Mouse (Mus musculus): Measurements from ENCODE around the gene Gja4.

The Gja4 gene

GRCm38 (mm10) chr4:127324296-127324695 is 10.5 kb upstream of the Gja4 start:
- DNase-seq (ENCODE audit: low spot score) = no peak

GRCm38 (mm10) chr4:127323651-127324050 is 9.8 kb upstream of the Gja4 start:
- DNase-seq (ENCODE audit: low spot score) = no peak

- DNase-seq (ENCODE audit: low spot score) = peak; percentile 71
These were observed 5.8 kb upstream of the Gja4 start for GRCm38 (mm10) chr4:127319613-127320012.

- no peak for DNase-seq (ENCODE audit: low spot score)
These were observed 3.3 kb upstream of the Gja4 start for GRCm38 (mm10) chr4:127317143-127317542.

- no peak for DNase-seq (ENCODE audit: low spot score)
These were observed 1.9 kb upstream of the Gja4 start for GRCm38 (mm10) chr4:127315753-127316152.

- no peak for DNase-seq (ENCODE audit: low spot score)
These were observed 746 bp upstream of the Gja4 start for GRCm38 (mm10) chr4:127314585-127314984.

- DNase-seq (ENCODE audit: low spot score) = no peak
These were observed 1.5 kb downstream of the Gja4 start for GRCm38 (mm10) chr4:127312349-127312748.

GRCm38 (mm10) chr4:127311561-127311960 is 2.3 kb downstream of the Gja4 start:
- no peak for DNase-seq (ENCODE audit: low spot score)

GRCm38 (mm10) chr4:127306915-127307314 is 6.9 kb downstream of the Gja4 start:
- DNase-seq (ENCODE audit: low spot score) = no peak

- no peak for DNase-seq (ENCODE audit: low spot score)
These were observed 10.0 kb downstream of the Gja4 start for GRCm38 (mm10) chr4:127303796-127304195.

GRCm38 (mm10) chr4:127300503-127300902 is 13.3 kb downstream of the Gja4 start:
- no peak for DNase-seq (ENCODE audit: low spot score)

- DNase-seq (ENCODE audit: low spot score) = no peak
These were observed 21.2 kb downstream of the Gja4 start for GRCm38 (mm10) chr4:127292631-127293030.

- no peak for DNase-seq (ENCODE audit: low spot score)
These were observed 24.7 kb downstream of the Gja4 start for GRCm38 (mm10) chr4:127289039-127289548.

- DNase-seq (ENCODE audit: low spot score) = no peak
These were observed 26.9 kb downstream of the Gja4 start for GRCm38 (mm10) chr4:127286907-127287306.

GRCm38 (mm10) chr4:127279241-127279640 is 34.6 kb downstream of the Gja4 start:
- no peak for DNase-seq (ENCODE audit: low spot score)

- no peak for DNase-seq (ENCODE audit: low spot score)
These were observed 35.3 kb downstream of the Gja4 start for GRCm38 (mm10) chr4:127278451-127279001.

- DNase-seq (ENCODE audit: low spot score) = no peak
These were observed 49.7 kb downstream of the Gja4 start for GRCm38 (mm10) chr4:127264183-127264554.

GRCm38 (mm10) chr4:127263438-127264182 is 50.2 kb downstream of the Gja4 start:
- DNase-seq (ENCODE audit: low spot score) = no peak

GRCm38 (mm10) chr4:127261601-127262000 is 52.2 kb downstream of the Gja4 start:
- DNase-seq (ENCODE audit: low spot score) = no peak

Data from layer of hippocampus, adult 9-10 months (tissue).